Mouse (Mus musculus): ENCODE data around the gene Arl11. TPM values are rescaled to one million over a fixed set of nuclear protein-coding genes. Genes with fewer than 3 reads are reported as not detected.

Gene Arl11
- polyA plus RNA-seq, 1 experiment from 2014 or later = 0.48 TPM

- Histone ChIP-seq H3K4me1 (no peaks in the 10 kb centered on the region), H3K27ac (no peak overlapping the region), H3K36me3 (replicated peaks) (no peaks in the 10 kb centered on the region), H3K9me3 (no peaks in the 10 kb centered on the region), H3K9ac (no peak overlapping the region), H3K4me2 (no peak overlapping the region), H3K4me3 (no peak overlapping the region), H3K27me3 (replicated peaks) (no peaks in the 10 kb centered on the region)
- no peak for ATAC-seq (replicated peaks)
- WGBS = 76% methylated on average over 5 of the region's 5 CpGs
Observed at GRCm38 (mm10) chr14:61344590-61344989, 35.0 kb downstream of the Arl11 start.

DNA sequence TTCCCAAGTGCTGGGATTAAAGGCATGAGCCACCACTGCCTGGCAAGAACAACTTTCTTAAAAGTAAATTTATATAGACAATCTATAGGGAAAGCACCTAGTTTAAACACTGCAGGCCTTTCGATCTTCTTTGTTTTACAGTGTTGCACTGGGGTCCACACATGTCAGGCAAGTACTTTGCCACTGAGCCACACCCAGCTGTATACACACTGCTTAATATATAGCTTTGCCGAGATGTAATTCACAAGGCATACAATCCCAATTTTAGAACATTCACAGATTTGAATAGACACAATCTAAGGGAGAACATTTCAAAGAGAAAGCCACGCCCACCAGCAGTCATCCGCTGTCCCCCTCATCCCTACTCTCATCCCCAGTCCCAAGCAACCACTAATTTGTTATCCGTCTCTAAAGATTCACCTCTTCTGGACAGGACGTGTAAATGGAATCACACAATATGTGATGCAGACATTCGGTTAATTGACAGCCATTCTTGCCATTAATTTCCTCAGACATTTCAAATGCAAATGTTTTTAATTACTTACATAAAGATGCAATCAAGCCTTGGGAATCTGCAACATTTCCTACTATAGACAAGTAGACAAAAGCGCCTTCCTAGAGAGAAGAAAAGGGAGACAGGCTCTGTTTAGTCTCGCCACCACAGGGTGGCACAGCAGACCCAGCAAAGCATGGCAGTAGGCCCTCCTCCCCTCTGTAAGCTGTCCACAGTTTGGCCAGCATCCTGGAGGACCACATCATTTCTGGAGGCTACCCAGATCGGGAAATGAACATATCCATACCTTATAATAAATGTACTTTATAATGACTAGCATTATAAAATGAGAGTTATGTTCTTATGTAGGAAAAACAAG, 37.5 kb downstream of the Arl11 start:
- ATAC-seq (replicated peaks) = peak; percentile 69; the same call in 1 of the 2 replicates
- WGBS = 62% methylated on average over 10 of the region's 10 CpGs
- Histone ChIP-seq H3K4me1 (no peaks in the 10 kb centered on the region), H3K27me3 (replicated peaks) (no peaks in the 10 kb centered on the region), H3K9me3 (no peaks in the 10 kb centered on the region), H3K4me3 (no peak overlapping the region), H3K9ac (no peak overlapping the region), H3K27ac (no peak overlapping the region), H3K4me2 (no peak overlapping the region), H3K36me3 (replicated peaks) (no peaks in the 10 kb centered on the region)

DNA sequence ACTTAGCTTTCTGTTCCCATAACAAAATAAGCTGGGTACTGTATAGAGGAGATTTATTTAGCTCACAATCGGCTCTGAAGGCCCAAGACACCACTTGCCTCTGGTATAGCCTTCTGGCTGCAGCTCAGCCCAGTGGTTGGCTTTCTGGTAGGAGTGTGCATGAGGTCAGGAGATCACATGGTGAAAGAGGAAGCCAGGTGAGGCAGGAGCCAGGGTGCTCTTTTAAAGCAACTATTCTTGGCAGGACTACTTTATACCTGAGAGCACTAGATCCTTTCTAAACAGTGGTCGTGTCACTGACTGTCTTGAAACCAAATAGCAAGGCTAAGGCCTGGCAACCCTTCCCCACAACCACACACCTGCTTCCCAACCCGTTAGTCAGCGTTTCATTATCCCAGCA, 40.3 kb downstream of the Arl11 start:
- Histone ChIP-seq H3K4me2 (no peak overlapping the region), H3K4me1 (no peaks in the 10 kb centered on the region), H3K36me3 (replicated peaks) (no peaks in the 10 kb centered on the region), H3K27ac (no peak overlapping the region), H3K4me3 (no peak overlapping the region), H3K9ac (no peak overlapping the region), H3K27me3 (replicated peaks) (no peaks in the 10 kb centered on the region), H3K9me3 (no peaks in the 10 kb centered on the region)
- ATAC-seq (replicated peaks) = no peak
- WGBS = 89% methylated on average over 4 of the region's 4 CpGs

DNA sequence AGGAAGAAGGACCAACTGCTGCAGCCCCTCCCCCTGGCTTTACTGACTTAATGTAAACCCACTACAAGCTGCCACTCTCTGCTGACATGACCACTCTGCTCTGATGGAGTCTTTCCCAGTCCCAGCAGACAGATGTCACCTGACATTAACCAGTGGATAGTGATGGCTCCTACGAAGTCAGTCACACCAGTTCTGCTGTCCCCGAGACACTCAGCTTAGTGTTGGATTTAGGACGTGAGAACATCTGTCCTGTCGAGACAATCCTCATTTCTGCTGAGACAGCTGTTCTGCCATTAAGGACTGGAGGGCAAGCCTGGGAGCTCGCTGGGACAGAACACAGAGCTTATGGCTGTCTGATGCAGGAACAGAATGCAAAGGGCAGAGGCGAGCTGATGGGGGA, 41.3 kb downstream of the Arl11 start:
- WGBS = 62% methylated on average over 6 of the region's 6 CpGs
- no peak for ATAC-seq (replicated peaks)

DNA sequence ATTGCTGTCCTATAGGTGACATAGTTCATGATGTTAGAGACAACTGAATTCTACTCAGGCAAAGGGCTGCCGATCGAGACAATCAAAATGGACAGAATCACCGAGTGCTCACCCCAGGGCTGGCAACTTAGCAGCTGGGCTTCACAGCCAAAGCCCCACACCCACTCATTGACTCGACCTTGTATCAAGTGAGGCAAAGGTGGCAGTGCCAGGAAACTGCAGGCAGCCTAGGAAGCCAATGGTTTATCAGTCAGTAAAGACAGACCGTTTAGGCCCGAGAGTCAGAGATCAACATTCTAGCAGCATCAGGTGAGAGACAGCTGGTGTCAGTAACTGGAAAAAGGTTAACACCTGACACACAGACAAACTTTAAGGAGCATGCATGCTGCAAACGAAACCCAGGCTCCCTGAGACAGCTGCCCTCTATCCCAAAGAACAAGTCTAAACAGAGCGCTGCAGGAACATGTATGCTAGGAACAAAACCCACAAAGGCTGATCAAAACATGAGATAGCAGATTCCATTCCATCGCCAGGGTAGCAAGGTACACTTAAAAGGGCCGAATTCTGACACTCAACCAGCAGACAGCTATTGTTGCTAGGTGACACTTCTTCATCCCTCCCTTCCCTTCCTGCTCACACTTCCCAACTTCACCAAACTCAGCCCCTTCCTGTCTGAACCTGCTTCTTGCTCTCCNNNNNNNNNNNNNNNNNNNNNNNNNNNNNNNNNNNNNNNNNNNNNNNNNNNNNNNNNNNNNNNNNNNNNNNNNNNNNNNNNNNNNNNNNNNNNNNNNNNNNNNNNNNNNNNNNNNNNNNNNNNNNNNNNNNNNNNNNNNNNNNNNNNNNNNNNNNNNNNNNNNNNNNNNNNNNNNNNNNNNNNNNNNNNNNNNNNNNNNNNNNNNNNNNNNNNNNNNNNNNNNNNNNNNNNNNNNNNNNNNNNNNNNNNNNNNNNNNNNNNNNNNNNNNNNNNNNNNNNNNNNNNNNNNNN, 45.0 kb downstream of the Arl11 start:
- no peaks in the 10 kb centered on the region for H3K9me3 ChIP-seq
- no peak overlapping the region for H3K4me2 ChIP-seq
- H3K36me3 ChIP-seq (replicated peaks) = no peaks in the 10 kb centered on the region
- no peak overlapping the region for H3K27ac ChIP-seq
- no peak overlapping the region for H3K9ac ChIP-seq
- H3K27me3 ChIP-seq (replicated peaks) = no peaks in the 10 kb centered on the region
- no peak overlapping the region for H3K4me3 ChIP-seq
- WGBS = 74% methylated on average over 10 of the region's 10 CpGs
- H3K4me1 ChIP-seq = no peaks in the 10 kb centered on the region
- ATAC-seq (replicated peaks) = no peak

More for the DNA sequence above, 41.3 kb downstream of the Arl11 start:
- H3K36me3 ChIP-seq (replicated peaks) = no peaks in the 10 kb centered on the region
- H3K9ac ChIP-seq = no peak overlapping the region
- no peak overlapping the region for H3K27ac ChIP-seq
- no peaks in the 10 kb centered on the region for H3K27me3 ChIP-seq (replicated peaks)
- H3K4me1 ChIP-seq = no peaks in the 10 kb centered on the region
- no peak overlapping the region for H3K4me2 ChIP-seq
- no peak overlapping the region for H3K4me3 ChIP-seq
- H3K9me3 ChIP-seq = no peaks in the 10 kb centered on the region

DNA sequence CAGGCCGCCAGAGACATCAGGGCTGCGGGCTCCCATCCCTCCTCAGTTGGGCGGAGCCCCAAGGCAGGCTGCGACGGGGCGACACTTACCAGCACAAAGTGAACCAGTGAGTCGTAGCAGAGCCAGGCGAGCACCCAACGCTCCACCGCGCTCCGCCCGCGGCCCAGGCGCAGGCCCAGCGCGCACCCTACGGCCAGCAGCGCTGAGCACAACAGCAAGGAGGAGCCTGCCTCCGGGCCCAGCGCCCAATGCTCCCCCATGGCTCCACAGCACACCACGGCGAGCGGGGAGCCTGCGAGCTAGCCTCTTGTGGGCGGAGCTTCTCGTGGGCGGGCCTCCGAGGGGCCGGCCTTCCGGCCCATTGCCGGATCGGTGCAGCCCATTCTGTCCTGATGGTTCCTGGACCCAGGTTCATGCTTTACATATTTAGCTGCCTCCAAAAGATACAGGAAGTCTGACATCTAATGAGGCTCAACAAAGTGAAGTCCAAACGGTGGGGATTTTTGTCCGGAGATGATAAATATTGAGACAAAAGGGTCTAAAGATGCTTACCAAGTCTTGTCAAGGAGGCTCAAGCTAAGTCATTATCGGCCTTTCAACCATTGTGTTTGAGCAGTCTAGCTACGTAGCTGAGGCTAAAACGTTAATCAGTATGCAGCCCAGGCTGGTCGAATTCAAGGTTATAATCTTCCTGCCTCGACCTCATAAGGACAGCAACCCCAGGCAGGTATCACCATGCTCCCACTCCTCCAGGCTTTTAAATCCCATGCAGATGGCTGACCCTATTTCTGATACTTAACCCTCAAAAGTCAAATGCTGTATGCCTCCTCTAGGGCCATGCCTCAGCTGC, 50.8 kb downstream of the Arl11 start, which contains the start of gene Ebpl:
Ebpl (minus strand) TSS at position 309 of the 850 bp plus-strand sequence.
- peaks cover 4% of the 10 kb centered on the region; the same call in 1 of the 2 replicates for H3K4me1 ChIP-seq
- H3K36me3 ChIP-seq (replicated peaks) = no peaks in the 10 kb centered on the region
- H3K4me3 ChIP-seq = peak within 1 kb of the TSS; percentile 67
- no peaks in the 10 kb centered on the region for H3K27me3 ChIP-seq (replicated peaks)
- peak; percentile 96 for ATAC-seq (replicated peaks)
- peak within 1 kb of the TSS; percentile 66 for H3K4me2 ChIP-seq
- peak within 1 kb of the TSS; percentile 73 for H3K9ac ChIP-seq
- H3K27ac ChIP-seq = peak within 1 kb of the TSS; percentile 81
- no peaks in the 10 kb centered on the region for H3K9me3 ChIP-seq
- WGBS = under 1% methylated on average over 40 of the region's 40 CpGs

GRCm38 (mm10) chr14:61360981-61361511, 51.5 kb downstream of the Arl11 start:
- Histone ChIP-seq H3K4me1 (peaks cover 4% of the 10 kb centered on the region; the same call in 1 of the 2 replicates), H3K9me3 (no peaks in the 10 kb centered on the region), H3K27ac (no peak overlapping the region), H3K4me2 (peak overlapping the region; percentile 66), H3K27me3 (replicated peaks) (no peaks in the 10 kb centered on the region), H3K9ac (no peak overlapping the region), H3K36me3 (replicated peaks) (no peaks in the 10 kb centered on the region), H3K4me3 (peak overlapping the region; percentile 67)
- 63% methylated on average over 3 of the region's 3 CpGs for WGBS
- no peak for ATAC-seq (replicated peaks)

Other genes with a start within 250 kb of the Arl11 start
- 7.1 and 8.4 TPM in 2 replicates for gene Sacs, start 171.3 kb upstream of the Arl11 start, polyA plus RNA-seq (2015; fragmentation: Nextera tagmentation; extraction: Ambion mirVana)
- gene Sgcg, start 51.3 kb upstream of the Arl11 start, polyA plus RNA-seq (2015; fragmentation: Nextera tagmentation; extraction: Ambion mirVana) = 0.08 and 0.19 TPM in 2 replicates
- gene Ebpl, start 50.7 kb downstream of the Arl11 start, polyA plus RNA-seq (2015; fragmentation: Nextera tagmentation; extraction: Ambion mirVana) = 9.3 and 9.9 TPM in 2 replicates
- 67.7 and 72.6 TPM in 2 replicates for gene Kpna3, start 130.1 kb downstream of the Arl11 start, polyA plus RNA-seq (2015; fragmentation: Nextera tagmentation; extraction: Ambion mirVana)
- 49.8 and 52.5 TPM in 2 replicates for gene Spryd7, start 247.1 kb downstream of the Arl11 start, polyA plus RNA-seq (2015; fragmentation: Nextera tagmentation; extraction: Ambion mirVana)